Mouse (Mus musculus): ENCODE results near the gene Tgfa. TPM values are rescaled to one million over a fixed set of nuclear protein-coding genes. Genes with fewer than 3 reads are reported as not detected.

Gene Tgfa
- polyA plus RNA-seq, 1 experiment: 19.4 TPM

- peak in 1 of 2 experiments; percentile 36 for DNase-seq (ENCODE audit: extremely low spot score in 1 of 2, low spot score in 1 of 2)
Observed at GRCm38 (mm10) chr6:86186106-86186955, 8.7 kb upstream of the Tgfa start.

GRCm38 (mm10) chr6:86188741-86189480 is 6.1 kb upstream of the Tgfa start:
- no peak for DNase-seq (ENCODE audit: extremely low spot score in 1 of 2, low spot score in 1 of 2)

GRCm38 (mm10) chr6:86190622-86191021 is 4.4 kb upstream of the Tgfa start:
- DNase-seq (ENCODE audit: extremely low spot score in 1 of 2, low spot score in 1 of 2): no peak

- DNase-seq (ENCODE audit: extremely low spot score in 1 of 2, low spot score in 1 of 2): no peak
Observed at GRCm38 (mm10) chr6:86192978-86193377, 2.0 kb upstream of the Tgfa start.

GRCm38 (mm10) chr6:86193879-86194278 is 1.1 kb upstream of the Tgfa start:
- DNase-seq (ENCODE audit: extremely low spot score in 1 of 2, low spot score in 1 of 2): peak in 1 of 2 experiments; percentile 78

- no peak for DNase-seq (ENCODE audit: extremely low spot score in 1 of 2, low spot score in 1 of 2)
Observed at GRCm38 (mm10) chr6:86196034-86196433, 1.0 kb downstream of the Tgfa start.

GRCm38 (mm10) chr6:86197150-86197862 is 2.3 kb downstream of the Tgfa start:
- no peak for DNase-seq (ENCODE audit: extremely low spot score in 1 of 2, low spot score in 1 of 2)

GRCm38 (mm10) chr6:86200934-86201333 is 5.9 kb downstream of the Tgfa start:
- DNase-seq (ENCODE audit: extremely low spot score in 1 of 2, low spot score in 1 of 2): no peak

GRCm38 (mm10) chr6:86203101-86203500 is 8.1 kb downstream of the Tgfa start:
- DNase-seq (ENCODE audit: extremely low spot score in 1 of 2, low spot score in 1 of 2): no peak

- no peak for DNase-seq (ENCODE audit: extremely low spot score in 1 of 2, low spot score in 1 of 2)
Observed at GRCm38 (mm10) chr6:86206014-86206413, 11.0 kb downstream of the Tgfa start.

GRCm38 (mm10) chr6:86206985-86207384 is 12.0 kb downstream of the Tgfa start:
- no peak for DNase-seq (ENCODE audit: extremely low spot score in 1 of 2, low spot score in 1 of 2)

- no peak for DNase-seq (ENCODE audit: extremely low spot score in 1 of 2, low spot score in 1 of 2)
Observed at GRCm38 (mm10) chr6:86209133-86210016, 14.4 kb downstream of the Tgfa start.

GRCm38 (mm10) chr6:86210017-86210408 is 15.0 kb downstream of the Tgfa start:
- DNase-seq (ENCODE audit: extremely low spot score in 1 of 2, low spot score in 1 of 2): no peak

- no peak for DNase-seq (ENCODE audit: extremely low spot score in 1 of 2, low spot score in 1 of 2)
Observed at GRCm38 (mm10) chr6:86210619-86211018, 15.6 kb downstream of the Tgfa start.

GRCm38 (mm10) chr6:86211081-86211763 is 16.2 kb downstream of the Tgfa start:
- DNase-seq (ENCODE audit: extremely low spot score in 1 of 2, low spot score in 1 of 2): no peak

- DNase-seq (ENCODE audit: extremely low spot score in 1 of 2, low spot score in 1 of 2): no peak
Observed at GRCm38 (mm10) chr6:86212871-86213640, 18.0 kb downstream of the Tgfa start.

- DNase-seq (ENCODE audit: extremely low spot score in 1 of 2, low spot score in 1 of 2): no peak
Observed at GRCm38 (mm10) chr6:86218066-86218465, 23.0 kb downstream of the Tgfa start.

GRCm38 (mm10) chr6:86218739-86219138 is 23.7 kb downstream of the Tgfa start:
- no peak for DNase-seq (ENCODE audit: extremely low spot score in 1 of 2, low spot score in 1 of 2)

GRCm38 (mm10) chr6:86219494-86219893 is 24.5 kb downstream of the Tgfa start:
- peak in 1 of 2 experiments; percentile 51 for DNase-seq (ENCODE audit: extremely low spot score in 1 of 2, low spot score in 1 of 2)

Data from frontal cortex, adult 2 months (tissue).